In the genomic region with DNA sequence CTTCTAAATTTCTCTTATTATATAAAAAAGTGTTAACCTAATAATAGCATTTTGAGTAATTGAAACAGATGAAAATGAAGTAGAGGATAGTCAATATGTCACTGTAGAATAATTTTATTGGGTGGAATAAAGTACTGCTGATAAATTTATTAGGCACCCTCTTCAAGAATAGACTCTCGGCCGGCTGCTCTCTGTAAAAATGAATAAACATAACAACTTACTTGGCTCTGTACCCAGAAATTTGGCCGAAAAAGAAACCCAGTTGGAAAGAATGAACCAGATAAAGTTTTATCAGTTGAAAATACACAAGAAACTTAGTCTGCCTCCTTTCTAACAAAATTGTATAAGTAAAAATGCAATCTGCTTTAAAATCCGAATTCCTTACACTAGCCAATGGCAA, we compare ENCODE assay signal across 21 mouse cellular contexts.
DNase-seq lines count a peak whose midpoint lies in the region; ATAC-seq and TF ChIP-seq lines count a peak whose summit lies in the region.
"Had no signal": no experiment of that assay in that cellular context is flagged by ENCODE, and none has a peak within 500 bp of the region (broad histone marks: within the 10 kb centered on the region; RNA-seq: fewer than 3 reads in every experiment).

No protein-coding gene starts in this region.

- no peaks in the 10 kb centered on the region for H3K27me3 ChIP-seq in kidney, postnatal 0 days (ENCODE audit: insufficient read depth, low read length)
- no peaks in the 10 kb centered on the region for H3K27me3 ChIP-seq in kidney, embryonic 16.5 days (ENCODE audit: insufficient read depth, low read length)
- no peaks in the 10 kb centered on the region for H3K27me3 ChIP-seq in lung, embryonic 14.5 days (ENCODE audit: insufficient read depth, low read length)
- H3K27me3 ChIP-seq: embryonic facial prominence, embryonic 13.5 days; forebrain, embryonic 12.5 days; heart, embryonic 13.5 days; hindbrain, embryonic 12.5 days had no signal

- peak overlapping the region; percentile 39 for H3K27ac ChIP-seq in gastrocnemius, adult 2 months
- H3K27ac ChIP-seq in kidney, postnatal 0 days, result no peak overlapping the region
- H3K27ac ChIP-seq in kidney, embryonic 16.5 days (ENCODE audit: low read length), result no peak overlapping the region
- H3K27ac ChIP-seq in lung, embryonic 14.5 days (ENCODE audit: low read depth), result peak overlapping the region; percentile 58; the same call in 1 of the 2 replicates
- H3K27ac ChIP-seq: embryonic facial prominence, embryonic 13.5 days; forebrain, embryonic 12.5 days; heart, embryonic 13.5 days; hindbrain, embryonic 12.5 days had no signal

- ATAC-seq in kidney, postnatal 0 days (replicated peaks; ENCODE audit: low FRiP score, low read depth), result no peak
- no peak for ATAC-seq in kidney, embryonic 16.5 days (ENCODE audit: low FRiP score, low TSS enrichment)
- ATAC-seq in lung, embryonic 14.5 days (ENCODE audit: insufficient read depth), result peak; percentile 76; the same call in 1 of the 2 replicates
- ATAC-seq: CD4-positive, CD25-positive, alpha-beta regulatory T cell, adult 4 months; forebrain, embryonic 16.5 days had no signal

- H3K9me3 ChIP-seq in kidney, postnatal 0 days (replicated peaks; ENCODE audit: low read length), result no peaks in the 10 kb centered on the region
- no peaks in the 10 kb centered on the region for H3K9me3 ChIP-seq in kidney, embryonic 16.5 days (ENCODE audit: low read length)
- no peaks in the 10 kb centered on the region for H3K9me3 ChIP-seq in lung, embryonic 14.5 days (ENCODE audit: low read depth, low read length)
- H3K9me3 ChIP-seq: embryonic facial prominence, embryonic 13.5 days; forebrain, embryonic 12.5 days; heart, embryonic 13.5 days; hindbrain, embryonic 12.5 days had no signal

- intact Hi-C loops in gastrocnemius, adult 2 months (cut with DNase I), result no loop called here
- intact Hi-C loops in gastrocnemius, postnatal 14 days (cut with DNase I; ENCODE audit: low total_unique reads), result no loop called here

- no peaks in the 10 kb centered on the region for H3K36me3 ChIP-seq in kidney, postnatal 0 days (ENCODE audit: insufficient read depth, low read length)
- no peaks in the 10 kb centered on the region for H3K36me3 ChIP-seq in kidney, embryonic 16.5 days (ENCODE audit: insufficient read depth, low read length)
- no peaks in the 10 kb centered on the region for H3K36me3 ChIP-seq in lung, embryonic 14.5 days (ENCODE audit: insufficient read depth)
- H3K36me3 ChIP-seq: embryonic facial prominence, embryonic 13.5 days; forebrain, embryonic 12.5 days; heart, embryonic 13.5 days; hindbrain, embryonic 12.5 days had no signal

- WGBS in kidney, postnatal 0 days, result 63% methylated on average over 4 of the region's 4 CpGs
- WGBS in kidney, embryonic 16.5 days, result 58% methylated on average over 4 of the region's 4 CpGs
- 38% methylated on average over 4 of the region's 4 CpGs for WGBS in lung, embryonic 14.5 days
- WGBS in lung, adult 2 months, result 34% methylated on average over 4 of the region's 4 CpGs

- no peaks in the 10 kb centered on the region for H3K4me1 ChIP-seq in kidney, postnatal 0 days (replicated peaks; ENCODE audit: insufficient read depth, low read length)
- peaks cover 9% of the 10 kb centered on the region for H3K4me1 ChIP-seq in kidney, embryonic 16.5 days (ENCODE audit: insufficient read depth, low read length)
- H3K4me1 ChIP-seq in lung, embryonic 14.5 days (ENCODE audit: insufficient read depth), result no peaks in the 10 kb centered on the region; the same call in 1 of the 2 replicates
- H3K4me1 ChIP-seq in lung, adult 2 months (ENCODE audit: control insufficient read depth, insufficient read depth, low read length), result peaks cover 4% of the 10 kb centered on the region; the same call in 1 of the 2 replicates

- no peak for DNase-seq in gastrocnemius, adult 2 months
- no peak for DNase-seq in gastrocnemius, postnatal 14 days
- DNase-seq in kidney, postnatal 0 days (ENCODE audit: low spot score), result peak; percentile 81
- DNase-seq in lung, embryonic 14.5 days, result peak; percentile 80
- DNase-seq in lung, adult 2 months, result no peak
- peak; percentile 30 for DNase-seq in lung, postnatal 36 days
- DNase-seq in lung, postnatal 10 days, result no peak
- DNase-seq: adrenal gland, postnatal 14 days; B cell, adult 2 months; cerebellum, adult 18-20 months; cerebellum, adult 9-11 months; cerebellum, postnatal 36 days; gastrocnemius, postnatal 25 days; heart, postnatal 4 days had no signal

- TF ChIP-seq POLR2A in lung, adult 2 months (IDR thresholded peaks at IDR 0.05; ENCODE audit: borderline replicate concordance, extremely low read depth, low read depth, low read length), result no peak

- H3K4me2 ChIP-seq in kidney, postnatal 0 days (ENCODE audit: low read length), result no peak overlapping the region
- no peak overlapping the region for H3K4me2 ChIP-seq in kidney, embryonic 16.5 days (replicated peaks; ENCODE audit: low read depth, low read length)
- no peak overlapping the region for H3K4me2 ChIP-seq in lung, embryonic 14.5 days
- H3K4me2 ChIP-seq: embryonic facial prominence, embryonic 13.5 days; forebrain, embryonic 12.5 days; heart, embryonic 13.5 days; hindbrain, embryonic 12.5 days had no signal

- H3K4me3 ChIP-seq in gastrocnemius, adult 2 months, result no peak overlapping the region
- H3K4me3 ChIP-seq in kidney, postnatal 0 days (replicated peaks; ENCODE audit: low read depth, low read length), result no peak overlapping the region
- H3K4me3 ChIP-seq in kidney, embryonic 16.5 days (ENCODE audit: low read length), result no peak overlapping the region
- no peak overlapping the region for H3K4me3 ChIP-seq in lung, embryonic 14.5 days (ENCODE audit: low read depth, low read length)
- H3K4me3 ChIP-seq in lung, adult 2 months (replicated peaks; ENCODE audit: extremely low read depth, low read depth, low read length), result no peak overlapping the region
- H3K4me3 ChIP-seq: embryonic facial prominence, embryonic 13.5 days; forebrain, embryonic 12.5 days; heart, embryonic 13.5 days; hindbrain, embryonic 12.5 days had no signal

- H3K9ac ChIP-seq in kidney, postnatal 0 days (ENCODE audit: low read depth, low read length), result no peak overlapping the region
- no peak overlapping the region for H3K9ac ChIP-seq in kidney, embryonic 16.5 days (replicated peaks; ENCODE audit: low read length)
- no peak overlapping the region for H3K9ac ChIP-seq in lung, embryonic 14.5 days
- H3K9ac ChIP-seq: embryonic facial prominence, embryonic 13.5 days; forebrain, embryonic 12.5 days; heart, embryonic 13.5 days; hindbrain, embryonic 12.5 days had no signal

- no peak for TF ChIP-seq CTCF in gastrocnemius, adult 2 months (IDR thresholded peaks at IDR 0.05)
- TF ChIP-seq CTCF in kidney, postnatal 0 days (IDR thresholded peaks at IDR 0.05; ENCODE audit: low read depth), result no peak
- no peak for TF ChIP-seq CTCF in lung, embryonic 14.5 days (IDR thresholded peaks at IDR 0.05; ENCODE audit: low read depth)
- no peak for TF ChIP-seq CTCF in lung, adult 2 months (IDR thresholded peaks at IDR 0.05; ENCODE audit: insufficient read depth, low read length)

Comparison
In these comparisons a context has a peak if more than half of its experiments do, and no peak if none do; other contexts are left out.
1. DNase-seq: peak in kidney, postnatal 0 days (single experiment), lung, embryonic 14.5 days (single experiment) and lung, postnatal 36 days (single experiment); none in gastrocnemius, adult 2 months (single experiment), gastrocnemius, postnatal 14 days (single experiment), lung, adult 2 months (single experiment) and lung, postnatal 10 days (single experiment).
2. H3K27ac ChIP-seq: peak in gastrocnemius, adult 2 months (single experiment) and lung, embryonic 14.5 days (single experiment); none in kidney, postnatal 0 days (single experiment) and kidney, embryonic 16.5 days (single experiment).